Mouse (Mus musculus) left cerebral cortex, postnatal 14 days (tissue): Measurements from ENCODE around the gene Spop. TPM values are rescaled to one million over a fixed set of nuclear protein-coding genes. Genes with fewer than 3 reads are reported as not detected.
"Not testable (repeated sequence)": the region's sequence is repeated elsewhere in the genome, so short reads cannot be mapped to it uniquely, and the experiment has no call there.

Experiments used
- DNase-seq, 2 experiments: peaks; one replicate each; pipeline ENCODE4 v3.0.0; 2021 to 2022; ENCODE audit warnings: low spot score in 2 of 2, mixed read lengths in 1 of 2
- intact Hi-C: fragments of 180-260 bp; cut with DNase I; formaldehyde crosslinking; loops from one replicate; pipeline ENCODE4 v1.15.1; 2025
- total RNA-seq, 2 experiments: library from RNA; stranded (reverse); gene quantifications; 2 replicates each; pipeline ENCODE4 v1.2.3; 2021

Spop gene
- total RNA-seq, 2 experiments from 2014 or later, result 156 to 160 TPM

DNA sequence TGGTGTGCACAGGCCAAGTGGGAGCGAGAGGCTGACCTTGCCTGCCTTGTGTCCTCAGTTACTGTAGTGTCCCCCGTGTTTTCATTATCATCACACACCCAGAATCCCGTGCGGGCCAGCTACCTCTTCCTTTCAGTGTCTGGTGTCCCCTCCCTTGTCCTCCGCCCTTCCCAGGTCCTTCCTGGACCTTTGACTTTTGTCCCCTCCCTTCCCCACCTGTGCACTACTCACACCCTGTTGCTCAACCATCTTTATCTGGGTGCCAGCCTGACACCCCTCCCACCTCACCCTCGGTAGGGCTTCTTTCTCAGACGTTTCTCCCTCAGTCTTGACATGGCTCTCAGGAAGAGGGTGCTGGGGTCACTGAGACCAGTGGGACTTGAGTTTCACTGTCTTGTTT lies 26.5 kb upstream of the Spop start:
- intact Hi-C loops, result loop anchor here (10.0 kb wide), 1 partner anchor 273 kb away; no protein-coding TSS in a partner anchor

DNA sequence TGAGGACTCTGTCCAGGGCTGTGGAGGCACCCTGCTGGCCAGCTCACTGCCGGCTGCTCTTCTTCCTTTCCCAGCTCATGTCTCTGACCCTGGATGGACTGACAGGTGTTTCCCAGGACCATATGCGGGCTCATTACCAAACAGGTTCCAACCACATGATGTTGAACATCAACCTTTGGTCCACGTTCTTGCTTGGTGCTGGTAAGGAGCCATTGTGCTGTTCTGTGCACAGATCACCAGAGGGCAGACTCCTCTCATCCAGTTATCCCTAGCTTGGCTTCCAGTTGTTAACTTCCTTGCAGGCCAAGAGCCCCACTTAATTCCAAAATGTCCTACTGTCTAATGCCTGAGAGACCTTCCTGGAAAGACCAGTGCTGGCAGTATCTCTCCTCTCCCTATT lies 24.9 kb upstream of the Spop start:
- intact Hi-C loops, result loop anchor here (10.0 kb wide), 1 partner anchor 274 kb away; no protein-coding TSS in a partner anchor
- DNase-seq, result no peak

More for the DNA sequence above, 26.5 kb upstream of the Spop start:
- DNase-seq, result no peak

DNA sequence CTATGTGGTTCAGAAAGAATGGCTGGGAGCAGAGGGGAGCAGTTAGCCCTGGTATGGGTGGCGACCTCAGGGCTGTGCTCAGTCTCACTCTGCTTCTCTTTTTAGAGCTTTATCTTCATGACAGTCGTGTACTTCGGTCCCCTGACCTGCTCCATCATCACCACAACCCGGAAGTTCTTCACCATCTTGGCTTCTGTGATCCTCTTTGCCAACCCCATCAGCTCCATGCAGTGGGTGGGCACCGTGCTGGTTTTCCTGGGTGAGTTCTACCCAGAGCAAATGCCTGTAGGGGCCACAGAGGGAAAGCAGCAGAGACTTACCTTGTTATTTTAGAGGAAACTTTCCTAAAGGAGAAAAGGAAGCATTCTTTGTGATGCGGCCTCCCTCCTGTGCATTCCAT lies 23.5 kb upstream of the Spop start:
- no peak for DNase-seq
- intact Hi-C loops, result no loop called here

- intact Hi-C loops, result no loop called here
- no peak for DNase-seq
Measured at GRCm38 (mm10) chr11:95391201-95391600, 22.7 kb upstream of the Spop start.

DNA sequence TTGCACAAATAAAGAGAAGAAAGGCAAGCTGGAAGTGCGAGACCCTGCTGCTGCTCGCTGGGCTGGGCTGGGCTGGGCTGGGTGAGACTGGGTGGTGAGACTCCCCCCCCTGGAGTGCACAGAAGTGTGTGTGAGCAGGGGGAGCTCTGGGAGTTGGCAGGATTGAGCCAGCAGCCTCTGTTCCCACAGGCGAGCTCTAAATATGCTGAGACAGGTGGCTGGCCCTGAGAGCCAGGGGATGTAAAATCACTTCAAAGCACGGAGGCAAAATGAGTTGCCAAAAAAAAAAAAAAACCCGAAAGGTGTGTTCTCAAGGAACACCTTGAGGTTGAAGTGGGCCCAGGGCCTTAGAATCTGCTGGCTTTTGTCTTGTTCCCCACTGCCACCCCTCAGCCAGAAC lies 22.1 kb upstream of the Spop start:
- DNase-seq, result no peak
- intact Hi-C loops, result no loop called here

GRCm38 (mm10) chr11:95392223-95392667 lies 21.6 kb upstream of the Spop start:
- intact Hi-C loops, result no loop called here
- DNase-seq, result peak; percentile 63 to 76

- intact Hi-C loops, result no loop called here
Measured at GRCm38 (mm10) chr11:95392708-95393499, 21.0 kb upstream of the Spop start.

GRCm38 (mm10) chr11:95393500-95393816 lies 20.4 kb upstream of the Spop start:
- DNase-seq, result no peak
- intact Hi-C loops, result no loop called here

More at GRCm38 (mm10) chr11:95392708-95393499, 21.0 kb upstream of the Spop start:
- no peak for DNase-seq

- no peak for DNase-seq
- intact Hi-C loops, result no loop called here
Measured at GRCm38 (mm10) chr11:95394112-95394511, 19.8 kb upstream of the Spop start.

DNA sequence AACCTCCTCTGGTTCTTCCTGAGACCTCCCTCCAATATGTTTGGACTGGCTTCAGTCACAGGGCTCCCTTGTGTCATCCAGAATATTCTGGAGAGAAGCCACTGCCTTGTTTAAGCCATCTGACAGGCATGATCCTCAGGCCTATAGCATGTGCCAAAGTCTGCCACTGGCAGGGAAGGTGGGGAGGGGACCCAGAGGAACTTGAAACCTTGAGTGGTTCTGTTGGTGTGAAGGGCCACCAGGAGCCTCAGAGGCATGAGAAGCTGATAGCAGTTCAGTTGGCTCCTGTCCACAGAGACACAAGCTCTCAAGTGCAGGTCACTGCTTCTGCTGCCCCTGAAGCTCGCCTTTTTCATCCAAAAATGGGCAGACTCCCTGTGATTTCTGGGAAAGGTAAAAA lies 17.3 kb upstream of the Spop start:
- intact Hi-C loops, result loop anchor here (5.0 kb wide), 1 partner anchor 81 kb away; no protein-coding TSS in a partner anchor
- DNase-seq, result no peak

- peak; percentile 84 to 85 for DNase-seq
- intact Hi-C loops, result loop anchor here (1.0 to 5.0 kb wide), 2 partner anchors 79 to 123 kb away; no protein-coding TSS in a partner anchor
Measured at GRCm38 (mm10) chr11:95397843-95398835, 15.7 kb upstream of the Spop start.

- peak in 1 of 2 experiments; percentile 44 for DNase-seq
Measured at GRCm38 (mm10) chr11:95399520-95400020, 14.3 kb upstream of the Spop start.

GRCm38 (mm10) chr11:95401568-95401967 lies 12.3 kb upstream of the Spop start:
- no peak for DNase-seq
- intact Hi-C loops, result no loop called here

More at GRCm38 (mm10) chr11:95399520-95400020, 14.3 kb upstream of the Spop start:
- intact Hi-C loops, result loop anchor here (5.0 kb wide), 1 partner anchor 78 kb away; no protein-coding TSS in a partner anchor

GRCm38 (mm10) chr11:95402196-95402595 lies 11.7 kb upstream of the Spop start:
- intact Hi-C loops, result no loop called here
- DNase-seq, result no peak

DNA sequence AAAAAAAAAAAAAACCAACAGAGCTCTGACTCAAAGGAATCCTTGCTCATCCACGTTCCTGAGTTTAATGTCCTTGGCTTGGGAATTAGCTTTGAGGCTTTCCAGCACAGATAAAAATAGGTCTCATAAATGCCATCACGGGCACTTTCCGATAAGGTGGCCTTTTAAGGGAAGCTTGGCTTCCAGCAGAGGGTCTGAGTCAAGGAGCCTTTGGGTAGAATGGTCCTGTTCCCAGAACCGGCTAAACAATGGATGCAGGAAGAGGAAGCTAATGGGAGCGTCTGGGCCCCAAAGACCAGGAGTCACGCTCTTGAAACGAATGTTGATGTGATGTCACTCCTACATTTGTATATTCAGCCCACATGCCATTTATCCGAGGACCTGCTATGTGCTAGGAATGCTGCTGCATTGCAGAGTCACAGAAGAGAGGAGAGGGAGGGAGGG lies 11.2 kb upstream of the Spop start:
- no peak for DNase-seq
- intact Hi-C loops, result no loop called here

- DNase-seq, result no peak
Measured at GRCm38 (mm10) chr11:95403382-95404340, 10.2 kb upstream of the Spop start.

GRCm38 (mm10) chr11:95405771-95406170 lies 8.1 kb upstream of the Spop start:
- no peak for DNase-seq
- intact Hi-C loops, result no loop called here

More at GRCm38 (mm10) chr11:95403382-95404340, 10.2 kb upstream of the Spop start:
- intact Hi-C loops, result no loop called here

- DNase-seq, intact Hi-C loops: not testable (repeated sequence)
Measured at GRCm38 (mm10) chr11:95406398-95406797, 7.5 kb upstream of the Spop start.
